Mouse (Mus musculus) heart, embryonic 16.5 days (tissue): ENCODE data around the gene Flcn. TPM values are rescaled to one million over a fixed set of nuclear protein-coding genes. Genes with fewer than 3 reads are reported as not detected.

Experiments used
- ATAC-seq: fragments of 200-750 bp; cut with Nextera tagmentation; replicated peaks from 2 replicates; pipeline ENCODE4 v1.8.0; 2017; ENCODE audit warnings: moderate number of reproducible peaks; ENCODE audit not compliant: insufficient read depth, low FRiP score; ENCODE audit errors: extremely low read depth
- H3K27ac ChIP-seq: fragments of 300-500 bp; sonication (generic); 2 replicates; pipeline ENCODE4 v1.5.1; 2014; ENCODE audit warnings: mild to moderate bottlenecking, low read length, control low read depth, moderate library complexity
- H3K27me3 ChIP-seq: fragments of 300-500 bp; sonication (generic); 2 replicates; pipeline ENCODE4 v1.6.1; 2014; ENCODE audit warnings: low read length, mixed read lengths; ENCODE audit not compliant: control insufficient read depth, insufficient read depth
- H3K36me3 ChIP-seq: fragments of 300-500 bp; sonication (generic); 2 replicates; pipeline ENCODE4 v1.6.1; 2014; ENCODE audit not compliant: control insufficient read depth, insufficient read depth
- H3K4me1 ChIP-seq: fragments of 300-500 bp; sonication (generic); 2 replicates; pipeline ENCODE4 v1.6.1; 2014; ENCODE audit warnings: low read length, mixed read lengths; ENCODE audit not compliant: control insufficient read depth, insufficient read depth
- H3K4me2 ChIP-seq: fragments of 300-500 bp; sonication (generic); 2 replicates; pipeline ENCODE4 v1.6.1; 2014; ENCODE audit warnings: low read depth, mild to moderate bottlenecking, control low read depth, low read length
- H3K4me3 ChIP-seq: fragments of 300-500 bp; sonication (generic); 2 replicates; pipeline ENCODE4 v1.5.1; 2014; ENCODE audit warnings: mild to moderate bottlenecking, control low read depth, low read length
- H3K9ac ChIP-seq: fragments of 300-500 bp; sonication (generic); 2 replicates; pipeline ENCODE4 v1.6.1; 2014; ENCODE audit warnings: low read length, control low read depth
- H3K9me3 ChIP-seq: fragments of 300-500 bp; sonication (generic); replicated peaks from 2 replicates; pipeline ENCODE4 v1.6.1; 2016; ENCODE audit warnings: low read length; ENCODE audit not compliant: control insufficient read depth
- WGBS: fragments of 180-500 bp; shearing (Covaris S2); extraction: QIAGEN DNeasy Blood & Tissue Kit; methylation state at CpG from one replicate; pipeline ENCODE4 v1.1.7; 2014; 5-methylcytosine and 5-hydroxymethylcytosine counted together
- polyA plus RNA-seq: library from polyadenylated mRNA; unstranded; fragments of >200 nt; fragmentation: Nextera tagmentation; extraction: Ambion mirVana; gene quantifications from 2 replicates; pipeline ENCODE4 v1.2.1, GENCODE M21; 2015

Flcn gene
- 44.4 and 45.5 TPM in 2 replicates for polyA plus RNA-seq

DNA sequence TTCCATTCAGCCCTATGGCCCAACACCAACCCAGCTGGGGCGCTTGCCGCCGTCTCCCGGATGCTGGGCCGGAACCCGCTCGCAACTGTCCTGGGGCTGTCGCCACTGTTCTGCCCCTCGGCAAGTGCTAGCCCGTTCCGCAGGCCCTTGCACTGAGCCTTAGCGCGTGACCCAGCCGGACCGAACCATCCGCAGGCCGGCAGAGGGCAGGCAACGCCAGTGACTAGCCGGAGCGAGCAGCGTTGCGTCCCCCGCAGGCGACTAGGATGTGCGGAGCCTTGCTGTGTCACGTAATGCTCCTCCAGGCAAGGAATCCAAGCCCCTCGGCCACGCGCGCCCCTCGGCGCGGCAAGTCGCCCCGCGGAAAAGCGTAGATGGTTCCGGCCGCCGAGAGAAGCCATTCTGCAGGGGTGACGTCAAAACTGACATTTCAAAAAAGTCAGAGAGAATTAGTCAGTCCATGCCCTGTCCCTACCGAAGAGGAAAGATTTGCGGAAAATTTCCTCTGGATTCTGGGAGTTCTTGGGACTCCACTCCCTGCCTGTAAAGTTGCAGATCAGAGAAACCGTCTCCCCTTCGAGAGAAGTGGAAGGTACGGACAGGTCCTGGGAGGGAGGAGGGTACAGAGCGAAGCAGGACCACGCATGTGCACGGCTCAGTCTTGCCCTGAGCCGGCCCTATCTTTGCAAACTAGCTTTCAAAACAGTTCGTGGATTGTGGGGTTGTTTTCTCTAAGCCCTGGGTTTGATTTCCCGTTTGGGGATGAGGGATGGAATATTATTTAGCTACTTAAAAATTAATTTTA lies at the start of gene Flcn:
Gene Flcn, minus strand, starts transcription at position 347 of the 805 bp plus-strand sequence.
- peak within 1 kb of the TSS; percentile 91 for H3K4me3 ChIP-seq
- H3K4me2 ChIP-seq, result peak within 1 kb of the TSS; percentile 80
- peak within 1 kb of the TSS; percentile 98 for H3K27ac ChIP-seq
- peaks cover 14% of the 10 kb centered on the region for H3K36me3 ChIP-seq
- no peaks in the 10 kb centered on the region for H3K27me3 ChIP-seq
- peak within 1 kb of the TSS; percentile 96 for H3K9ac ChIP-seq
- peak; percentile 92 for ATAC-seq
- H3K4me1 ChIP-seq, result peaks cover 13% of the 10 kb centered on the region
- WGBS, result under 1% methylated on average over 52 of the region's 52 CpGs
- no peaks in the 10 kb centered on the region for H3K9me3 ChIP-seq

DNA sequence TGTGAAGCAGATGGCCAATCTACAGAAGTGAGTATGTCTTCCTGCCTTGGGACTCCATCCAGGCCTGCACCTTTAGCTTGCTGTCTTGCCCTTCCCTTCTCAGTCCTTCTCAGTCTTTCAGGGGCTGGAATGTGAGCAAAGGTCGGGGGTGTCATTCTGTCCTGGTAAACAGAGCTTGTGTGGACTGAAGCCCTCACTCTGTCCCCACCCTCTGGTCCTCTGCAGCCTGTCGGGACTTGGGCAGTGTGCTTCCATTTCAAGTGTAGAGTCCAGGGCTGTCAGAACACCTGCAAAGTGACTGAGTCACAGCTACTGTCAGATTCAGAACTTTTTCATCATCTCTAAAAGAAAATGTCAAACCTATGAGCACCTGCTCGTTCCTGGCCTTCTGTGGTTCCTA lies 43.0 kb upstream of the Flcn start:
- Histone ChIP-seq H3K27me3 (no peaks in the 10 kb centered on the region), H3K9ac (no peak overlapping the region), H3K4me1 (peaks cover 12% of the 10 kb centered on the region), H3K9me3 (no peaks in the 10 kb centered on the region), H3K36me3 (peaks cover 7% of the 10 kb centered on the region), H3K4me2 (no peak overlapping the region), H3K27ac (no peak overlapping the region), H3K4me3 (no peak overlapping the region)
- ATAC-seq, result no peak
- WGBS, result 61% methylated on average over 3 of the region's 3 CpGs

DNA sequence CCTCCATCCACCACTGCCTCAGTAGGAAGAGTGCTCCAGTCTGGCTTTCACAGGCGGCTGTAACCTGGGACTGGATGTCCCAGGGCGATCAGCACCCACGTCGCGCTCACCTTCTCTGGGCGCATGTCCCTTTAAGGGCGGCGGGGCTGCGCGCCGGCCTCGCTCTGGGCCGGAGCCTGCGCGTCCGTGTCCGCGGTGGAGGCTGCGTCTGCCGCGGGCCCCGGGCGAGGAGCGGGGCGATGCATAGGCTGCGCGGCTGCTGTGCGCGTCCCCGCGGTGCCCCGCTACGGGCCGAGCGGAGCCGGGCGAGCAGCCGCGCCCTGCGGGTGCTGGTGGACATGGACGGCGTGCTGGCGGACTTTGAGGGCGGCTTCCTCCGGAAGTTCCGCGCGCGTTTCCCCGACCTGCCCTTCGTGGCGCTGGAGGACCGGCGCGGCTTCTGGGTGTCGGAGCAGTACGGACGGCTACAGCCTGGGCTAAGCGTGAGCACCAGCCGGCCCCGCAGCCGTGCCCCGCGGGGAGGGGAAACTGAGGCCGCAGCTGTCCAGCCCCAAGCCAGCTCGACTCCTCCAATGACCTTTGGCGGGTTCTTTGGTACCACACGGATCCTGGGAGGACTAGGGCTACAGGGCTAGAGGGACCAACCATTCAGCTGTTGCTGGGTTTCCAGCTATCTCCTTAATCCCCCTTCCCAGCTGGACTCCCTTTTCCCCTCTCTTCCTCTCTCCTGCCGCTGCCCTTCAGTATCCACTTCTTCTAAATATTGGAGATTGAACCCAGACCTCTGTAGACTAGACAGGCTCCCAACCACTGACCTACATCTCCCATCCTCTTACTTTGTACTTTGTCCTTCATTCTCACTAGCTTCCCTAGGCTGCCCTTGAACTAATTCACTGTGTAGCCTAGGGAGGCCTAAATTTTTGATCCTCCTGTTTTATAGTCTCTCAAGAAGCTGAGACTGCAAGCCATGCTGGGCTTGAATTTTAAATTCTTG lies 38.4 kb upstream of the Flcn start:
- no peaks in the 10 kb centered on the region for H3K9me3 ChIP-seq
- under 1% methylated on average over 69 of the region's 69 CpGs for WGBS

DNA sequence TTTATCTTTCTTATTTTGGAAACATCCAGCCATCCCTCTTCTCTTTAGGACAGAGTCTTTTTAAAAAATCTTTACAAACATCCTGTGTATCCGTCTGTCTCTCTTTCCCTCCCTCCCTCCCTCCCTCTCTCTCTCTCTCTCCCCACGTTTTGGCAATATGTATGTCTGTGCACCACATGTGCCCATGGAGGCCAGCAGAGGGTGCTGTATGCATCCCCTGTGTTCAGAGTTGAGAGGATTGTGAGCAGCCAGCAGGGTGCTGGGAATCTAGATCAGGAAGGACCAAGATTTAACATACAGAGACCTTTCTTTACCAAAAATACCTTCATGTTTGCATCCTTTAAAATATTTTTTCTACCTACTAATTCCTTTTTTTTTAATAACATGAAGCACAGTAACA lies 37.3 kb upstream of the Flcn start:
- Histone ChIP-seq H3K4me3 (no peak overlapping the region), H3K36me3 (no peaks in the 10 kb centered on the region), H3K27me3 (no peaks in the 10 kb centered on the region), H3K27ac (no peak overlapping the region), H3K4me2 (no peak overlapping the region), H3K9ac (no peak overlapping the region), H3K9me3 (no peaks in the 10 kb centered on the region), H3K4me1 (peaks cover 12% of the 10 kb centered on the region)
- no peak for ATAC-seq
- 8% methylated on average over 2 of the region's 2 CpGs for WGBS

More for the DNA sequence above, 38.4 kb upstream of the Flcn start:
- peak overlapping the region; percentile 85 for H3K9ac ChIP-seq
- H3K27ac ChIP-seq, result peak overlapping the region; percentile 90
- H3K36me3 ChIP-seq, result no peaks in the 10 kb centered on the region
- peaks cover 12% of the 10 kb centered on the region for H3K4me1 ChIP-seq
- H3K4me3 ChIP-seq, result peak overlapping the region; percentile 70
- no peaks in the 10 kb centered on the region for H3K27me3 ChIP-seq
- ATAC-seq, result peak; percentile 87
- H3K4me2 ChIP-seq, result peak overlapping the region; percentile 79

DNA sequence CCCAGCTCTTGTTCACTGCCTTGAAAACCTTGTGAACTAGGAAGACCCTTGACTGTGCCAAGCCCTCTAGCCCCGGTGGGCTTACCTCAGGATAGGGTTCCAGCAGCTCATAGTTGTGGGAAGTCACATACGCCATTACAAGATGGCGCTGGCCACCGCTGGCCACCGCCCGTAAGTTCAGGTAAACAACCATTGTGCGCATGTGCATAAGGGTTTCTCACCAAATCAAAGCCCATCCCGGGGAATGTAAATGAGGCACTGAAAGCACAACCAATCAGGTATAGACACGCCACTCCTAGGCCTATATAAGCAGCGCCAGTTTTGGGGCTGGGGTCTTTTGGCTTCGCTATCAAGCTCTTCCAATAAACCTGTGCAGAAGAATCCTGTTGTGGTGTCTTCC lies 36.5 kb upstream of the Flcn start:
- H3K9me3 ChIP-seq, result no peaks in the 10 kb centered on the region
- H3K27me3 ChIP-seq, result no peaks in the 10 kb centered on the region
- H3K4me3 ChIP-seq, result no peak overlapping the region
- peaks cover 12% of the 10 kb centered on the region for H3K4me1 ChIP-seq
- WGBS, result 94% methylated on average over 11 of the region's 11 CpGs
- H3K9ac ChIP-seq, result no peak overlapping the region
- H3K36me3 ChIP-seq, result no peaks in the 10 kb centered on the region
- H3K27ac ChIP-seq, result no peak overlapping the region
- ATAC-seq, result no peak
- H3K4me2 ChIP-seq, result no peak overlapping the region

DNA sequence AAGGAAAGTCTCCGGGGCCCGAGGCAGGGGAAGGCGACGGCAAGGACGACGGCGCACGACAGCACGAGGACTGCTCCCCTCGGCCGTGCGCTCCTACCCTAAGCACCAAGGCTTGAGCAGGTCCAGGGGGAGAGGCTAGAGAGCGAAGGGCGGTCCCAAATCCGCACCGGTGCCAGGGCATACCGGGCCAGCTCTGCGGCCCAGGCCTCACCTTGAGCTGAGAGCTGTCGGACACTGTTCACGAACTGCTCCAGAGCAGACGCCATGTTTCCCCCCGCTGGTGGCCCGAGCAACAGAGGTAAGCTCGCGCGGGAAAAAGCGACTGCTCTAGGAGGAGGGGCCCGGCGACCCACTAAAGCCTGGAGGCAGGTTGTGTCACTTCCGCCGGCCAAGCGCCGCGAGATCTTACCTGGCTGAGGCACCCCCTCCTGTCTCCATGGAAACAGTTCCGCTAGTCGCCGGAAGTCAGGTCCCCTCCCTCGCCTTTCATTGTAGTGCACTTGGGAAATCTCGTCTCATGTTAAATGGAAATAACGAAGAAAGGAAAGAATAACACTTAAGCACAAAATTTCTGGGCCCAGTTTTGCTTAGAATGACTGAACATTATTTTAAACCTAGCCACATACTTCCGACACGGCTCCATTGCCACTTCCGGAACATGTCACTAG lies 29.8 kb upstream of the Flcn start, which contains the start of gene Cops3:
Gene Cops3, minus strand, starts transcription at position 380 of the 668 bp plus-strand sequence.
- Histone ChIP-seq H3K9me3 (no peaks in the 10 kb centered on the region), H3K36me3 (peaks cover 9% of the 10 kb centered on the region; the same call in 1 of the 2 replicates), H3K27ac (peak within 1 kb of the TSS; percentile 96), H3K27me3 (no peaks in the 10 kb centered on the region), H3K4me2 (peak within 1 kb of the TSS; percentile 70), H3K4me3 (peak within 1 kb of the TSS; percentile 78), H3K4me1 (peaks cover 17% of the 10 kb centered on the region), H3K9ac (peak within 1 kb of the TSS; percentile 92)
- WGBS, result under 1% methylated on average over 43 of the region's 43 CpGs
- ATAC-seq, result peak; percentile 97

DNA sequence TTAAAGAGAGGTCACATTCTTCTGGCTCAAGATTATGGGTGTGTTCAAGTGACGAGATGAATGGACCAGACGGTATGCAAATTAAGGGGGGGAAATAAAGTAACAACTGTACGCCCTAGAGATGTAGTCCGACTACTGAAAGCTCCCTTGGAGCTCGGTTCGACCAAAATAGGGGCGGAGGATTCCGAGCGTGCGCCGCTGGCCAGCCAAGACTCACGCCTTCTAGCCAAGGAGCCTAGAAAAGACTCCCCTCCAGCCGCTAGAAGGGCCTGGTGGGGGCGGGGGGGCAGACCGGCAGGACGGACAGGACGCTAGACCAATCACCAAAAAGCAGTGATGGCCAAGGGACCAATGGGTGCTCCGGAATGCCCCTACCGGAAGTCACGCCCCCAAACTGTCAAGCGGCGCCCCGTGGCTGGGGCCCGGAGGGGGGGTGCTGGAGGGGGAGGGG lies 29.2 kb upstream of the Flcn start, which contains the start of gene Nt5m:
Gene Nt5m, plus strand, starts transcription at position 440 of the 451 bp plus-strand sequence.
- peaks cover 9% of the 10 kb centered on the region; the same call in 1 of the 2 replicates for H3K36me3 ChIP-seq

DNA sequence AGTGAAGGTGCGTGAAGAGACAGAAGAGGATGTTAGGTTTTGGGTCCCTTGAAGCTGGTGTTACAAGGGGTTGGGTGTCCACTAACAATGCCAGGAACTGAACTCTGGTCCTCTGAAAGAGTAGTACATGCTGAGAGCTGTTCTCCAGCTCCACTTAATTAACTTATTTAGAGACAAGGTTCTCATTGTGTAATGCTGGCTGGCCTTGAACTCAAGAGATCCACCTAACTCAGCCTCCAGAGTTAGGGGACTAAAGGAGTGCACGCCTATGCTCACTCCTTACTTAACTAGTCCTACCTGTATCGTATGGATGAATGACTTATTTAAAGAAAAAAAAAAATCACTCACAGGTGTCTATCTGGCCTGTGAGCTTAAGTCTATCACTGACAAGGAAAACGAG lies 28.6 kb upstream of the Flcn start:
- Histone ChIP-seq H3K4me3 (peak overlapping the region; percentile 78), H3K27me3 (no peaks in the 10 kb centered on the region), H3K27ac (no peak overlapping the region), H3K4me1 (peaks cover 17% of the 10 kb centered on the region), H3K36me3 (peaks cover 11% of the 10 kb centered on the region; the same call in 1 of the 2 replicates), H3K9ac (peak overlapping the region; percentile 92), H3K4me2 (peak overlapping the region; percentile 68), H3K9me3 (no peaks in the 10 kb centered on the region)
- no peak for ATAC-seq
- 55% methylated on average over 4 of the region's 4 CpGs for WGBS

More for the DNA sequence above, 29.2 kb upstream of the Flcn start, which contains the start of gene Nt5m:
- no peaks in the 10 kb centered on the region for H3K9me3 ChIP-seq
- H3K27ac ChIP-seq, result peak within 1 kb of the TSS; percentile 96
- H3K9ac ChIP-seq, result peak within 1 kb of the TSS; percentile 92
- peak; percentile 97 for ATAC-seq
- H3K4me1 ChIP-seq, result peaks cover 17% of the 10 kb centered on the region
- peak within 1 kb of the TSS; percentile 70 for H3K4me2 ChIP-seq
- H3K4me3 ChIP-seq, result peak within 1 kb of the TSS; percentile 78
- under 1% methylated on average over 24 of the region's 24 CpGs for WGBS
- H3K27me3 ChIP-seq, result no peaks in the 10 kb centered on the region
